Comparison of ENCODE assay signal across 8 mouse cellular contexts in genomic region chr5:108668977-108669936, GRCm38 (mm10). TPM values are rescaled to one million over a fixed set of nuclear protein-coding genes. Genes with fewer than 3 reads are reported as not detected.
DNase-seq lines count a peak whose midpoint lies in the region; ATAC-seq and TF ChIP-seq lines count a peak whose summit lies in the region.

Gene Dgkq, minus strand, starts transcription at chr5:108669672.

- WGBS in forebrain, embryonic 15.5 days: 6% methylated on average over 43 of the region's 43 CpGs
- WGBS in lung, adult 2 months: 4% methylated on average over 43 of the region's 43 CpGs
- WGBS in thymus, adult 2 months: 4% methylated on average over 43 of the region's 43 CpGs

- peak; percentile 85 for DNase-seq in ES-CJ7 (ENCODE audit: low read depth, low spot score)
- peak; percentile 89 for DNase-seq in cerebellum, adult 11-12 months
- peak; percentile 83 for DNase-seq in heart, postnatal 25 days (ENCODE audit: low spot score)
- peak; percentile 82 to 92 for DNase-seq in layer of hippocampus, adult 18-20 months (ENCODE audit: low spot score in 2 of 2)
- DNase-seq in lung, adult 2 months: peak; percentile 91
- peak; percentile 87 for DNase-seq in thymus, adult 2 months

- peak; percentile 84 for ATAC-seq in forebrain, embryonic 15.5 days (replicated peaks)
- ATAC-seq in neutrophil, adult 5-6 weeks (ENCODE audit: extremely low read depth, insufficient number of reproducible peaks, low FRiP score, poor library complexity, severe bottlenecking): peak; percentile 81

- H3K9me3 ChIP-seq in forebrain, embryonic 15.5 days: no peaks in the 10 kb centered on the region

- peak within 1 kb of the TSS; percentile 64 for H3K4me2 ChIP-seq in forebrain, embryonic 15.5 days (replicated peaks)

- peak within 1 kb of the TSS; percentile 52 for H3K4me3 ChIP-seq in forebrain, embryonic 15.5 days
- peak within 1 kb of the TSS; percentile 93 for H3K4me3 ChIP-seq in lung, adult 2 months (replicated peaks; ENCODE audit: extremely low read depth, low read depth, low read length)
- H3K4me3 ChIP-seq in thymus, adult 2 months (ENCODE audit: control insufficient read depth, insufficient read depth, low read length): peak within 1 kb of the TSS; percentile 73

- TF ChIP-seq POLR2A in lung, adult 2 months (IDR thresholded peaks at IDR 0.05; ENCODE audit: borderline replicate concordance, extremely low read depth, low read depth, low read length): peak; percentile 83
- TF ChIP-seq POLR2A in thymus, adult 2 months (IDR thresholded peaks at IDR 0.05; ENCODE audit: control insufficient read depth, extremely low read depth, insufficient read depth, low read length, poor library complexity): peak; percentile 69

- peak within 1 kb of the TSS; percentile 60 for H3K9ac ChIP-seq in forebrain, embryonic 15.5 days (replicated peaks)

- H3K27ac ChIP-seq in forebrain, embryonic 15.5 days (replicated peaks): peak within 1 kb of the TSS; percentile 86
- peak within 1 kb of the TSS; percentile 64 for H3K27ac ChIP-seq in thymus, adult 2 months (ENCODE audit: control insufficient read depth, insufficient read depth, low read length)

- intact Hi-C loops in heart, postnatal 25 days (cut with DNase I): loop anchor here (2.0 to 5.0 kb wide), 2 partner anchors 24 to 42 kb away; partner anchors contain the start of genes Fgfrl1, Gak and Tmem175

- peaks cover 5% of the 10 kb centered on the region; the same call in 1 of the 2 replicates for H3K27me3 ChIP-seq in forebrain, embryonic 15.5 days
- H3K27me3 ChIP-seq in thymus, adult 2 months (ENCODE audit: control insufficient read depth, insufficient read depth, low read length): no peaks in the 10 kb centered on the region

- peaks cover 19% of the 10 kb centered on the region for H3K4me1 ChIP-seq in forebrain, embryonic 15.5 days
- peaks cover 11% of the 10 kb centered on the region for H3K4me1 ChIP-seq in lung, adult 2 months (ENCODE audit: control insufficient read depth, insufficient read depth, low read length)
- H3K4me1 ChIP-seq in thymus, adult 2 months (replicated peaks; ENCODE audit: control insufficient read depth, insufficient read depth, low read length): peaks cover 9% of the 10 kb centered on the region

- TF ChIP-seq CTCF in lung, adult 2 months (IDR thresholded peaks at IDR 0.05; ENCODE audit: insufficient read depth, low read length): no peak; the same call in 1 of the 2 replicates
- peak; percentile 54; the same call in 1 of the 2 replicates for TF ChIP-seq CTCF in thymus, adult 2 months (IDR thresholded peaks at IDR 0.05; ENCODE audit: borderline replicate concordance, control insufficient read depth, extremely low read depth, insufficient read depth, low read length, poor library complexity)

- H3K36me3 ChIP-seq in forebrain, embryonic 15.5 days: peaks cover 11% of the 10 kb centered on the region; the same call in 1 of the 2 replicates
- no peaks in the 10 kb centered on the region for H3K36me3 ChIP-seq in thymus, adult 2 months (ENCODE audit: control insufficient read depth, insufficient read depth, low read length)

RNA-seq across cellular contexts. Expression of gene Dgkq, which starts in this region (rescaled TPM):
- polyA plus RNA-seq in forebrain, embryonic 15.5 days (2015; fragmentation: Nextera tagmentation; extraction: Ambion mirVana): 23.6 and 24.4 TPM in 2 replicates
- total RNA-seq in heart, postnatal 25 days (2021): 10 to 100 TPM in 1 of 2 experiments, 1 to 10 TPM in 1; 8.4 to 10.1 TPM
- total RNA-seq in layer of hippocampus, adult 18-20 months (2021): 10 to 100 TPM; 45.4 to 46.9 TPM
- polyA plus RNA-seq in lung, adult 2 months (2012; rRNA removed): 24.5 and 27.5 TPM in 2 replicates
- 18.9 and 43.5 TPM in 2 replicates for total RNA-seq in neutrophil, adult 5-6 weeks (2017)
- polyA plus RNA-seq in thymus, adult 2 months (2012; rRNA removed): 39.5 and 45.0 TPM in 2 replicates

Comparison
In these comparisons a context has a peak if more than half of its experiments do, and no peak if none do; other contexts are left out.
1. Peak in every context shown above with its lines: DNase-seq, ATAC-seq, H3K4me3 ChIP-seq and H3K27ac ChIP-seq.